Mouse (Mus musculus) forebrain, embryonic 16.5 days (tissue): Measurements from ENCODE around the gene Usp39. TPM values are rescaled to one million over a fixed set of nuclear protein-coding genes. Genes with fewer than 3 reads are reported as not detected.

ENCODE experiments used
- ATAC-seq: fragments of 200-750 bp; cut with Nextera tagmentation; 2 replicates; pipeline ENCODE4 v1.8.0; 2017; ENCODE audit warnings: mild to moderate bottlenecking, moderate library complexity
- H3K27ac ChIP-seq: fragments of 300-500 bp; sonication (generic); 2 replicates; pipeline ENCODE4 v1.5.1; 2014; ENCODE audit warnings: low read length, control low read depth
- H3K27me3 ChIP-seq: fragments of 300-500 bp; sonication (generic); replicated peaks from 2 replicates; pipeline ENCODE4 v1.6.1; 2014; ENCODE audit warnings: low read length; ENCODE audit not compliant: control insufficient read depth, insufficient read depth
- H3K36me3 ChIP-seq: fragments of 300-500 bp; sonication (generic); 2 replicates; pipeline ENCODE4 v1.6.1; 2014; ENCODE audit not compliant: control insufficient read depth, insufficient read depth
- H3K4me1 ChIP-seq: fragments of 300-500 bp; sonication (generic); replicated peaks from 2 replicates; pipeline ENCODE4 v1.6.1; 2014; ENCODE audit warnings: low read length; ENCODE audit not compliant: control insufficient read depth, insufficient read depth
- H3K4me2 ChIP-seq: fragments of 300-500 bp; sonication (generic); 2 replicates; pipeline ENCODE4 v1.6.1; 2014; ENCODE audit warnings: mild to moderate bottlenecking, low read length, control low read depth
- H3K4me3 ChIP-seq: fragments of 300-500 bp; sonication (generic); replicated peaks from 2 replicates; pipeline ENCODE4 v1.5.1; 2014; ENCODE audit warnings: mild to moderate bottlenecking, low read length, control low read depth
- H3K9ac ChIP-seq: fragments of 300-500 bp; sonication (generic); replicated peaks from 2 replicates; pipeline ENCODE4 v1.6.1; 2014; ENCODE audit warnings: low read depth, low read length, control low read depth
- H3K9me3 ChIP-seq: fragments of 300-500 bp; sonication (generic); 2 replicates; pipeline ENCODE4 v1.6.1; 2016; ENCODE audit warnings: low read length; ENCODE audit not compliant: control insufficient read depth
- WGBS: fragments of 180-500 bp; shearing (Covaris S2); extraction: QIAGEN DNeasy Blood & Tissue Kit; methylation state at CpG from one replicate; pipeline ENCODE4 v1.1.7; 2014; 5-methylcytosine and 5-hydroxymethylcytosine counted together
- polyA plus RNA-seq: library from polyadenylated mRNA; unstranded; fragments of >200 nt; fragmentation: Nextera tagmentation; extraction: Ambion mirVana; gene quantifications from 2 replicates; pipeline ENCODE4 v1.2.1, GENCODE M21; 2015

Usp39 gene
- polyA plus RNA-seq, 1 experiment from 2014 or later: 48.5 TPM

DNA sequence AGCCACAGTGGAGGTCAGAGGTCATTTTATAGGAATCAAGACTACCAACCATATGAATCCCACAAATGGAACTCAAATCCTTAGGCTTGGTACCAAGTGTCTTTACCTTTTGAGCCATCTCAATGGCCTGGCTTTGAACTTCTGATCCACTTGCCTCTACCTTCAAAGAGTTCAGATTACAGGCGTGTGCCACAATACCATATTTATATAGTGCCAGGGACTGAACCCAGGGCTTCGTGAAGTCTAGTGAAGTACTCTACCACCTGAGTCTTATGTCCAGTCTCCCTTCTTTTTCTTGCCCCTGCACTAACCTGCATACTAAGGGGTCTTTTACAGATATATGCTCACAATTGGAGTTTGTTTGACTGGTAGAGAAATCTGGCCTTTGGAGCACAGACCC is 41.6 kb upstream of the Usp39 start:
- no peak for ATAC-seq
- WGBS: 86% methylated on average over 2 of the region's 2 CpGs

GRCm38 (mm10) chr6:72385258-72385657 is 40.3 kb upstream of the Usp39 start:
- Histone ChIP-seq H3K9ac (no peak overlapping the region), H3K27me3 (peaks cover 7% of the 10 kb centered on the region), H3K27ac (no peak overlapping the region), H3K9me3 (no peaks in the 10 kb centered on the region), H3K4me1 (peaks cover 8% of the 10 kb centered on the region), H3K36me3 (no peaks in the 10 kb centered on the region), H3K4me3 (no peak overlapping the region), H3K4me2 (no peak overlapping the region)
- ATAC-seq: no peak
- 89% methylated on average over 4 of the region's 4 CpGs for WGBS

More for the DNA sequence above, 41.6 kb upstream of the Usp39 start:
- no peaks in the 10 kb centered on the region for H3K9me3 ChIP-seq
- H3K36me3 ChIP-seq: no peaks in the 10 kb centered on the region
- no peak overlapping the region for H3K9ac ChIP-seq
- H3K4me1 ChIP-seq: peaks cover 11% of the 10 kb centered on the region
- no peak overlapping the region for H3K4me2 ChIP-seq
- H3K27me3 ChIP-seq: peaks cover 1% of the 10 kb centered on the region; the same call in 1 of the 2 replicates
- H3K4me3 ChIP-seq: no peak overlapping the region
- no peak overlapping the region for H3K27ac ChIP-seq

DNA sequence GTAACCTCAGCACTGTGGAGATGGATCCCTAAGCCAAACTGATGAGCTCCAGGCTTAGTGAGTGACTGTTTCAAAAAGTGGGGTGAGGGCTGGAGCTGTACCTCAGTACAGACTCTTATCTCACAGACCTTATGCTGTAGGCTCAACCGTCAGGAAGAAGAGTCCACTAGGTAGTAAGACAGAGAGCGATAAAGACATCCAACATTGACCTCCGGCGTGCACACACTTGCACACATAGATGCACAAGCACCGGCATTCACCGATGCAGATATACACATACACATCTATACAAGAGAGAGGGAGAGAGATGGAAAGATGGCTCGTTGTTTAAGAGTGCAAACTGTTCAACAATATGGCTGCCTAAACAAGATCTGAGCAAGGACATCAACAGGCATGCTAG is 39.0 kb upstream of the Usp39 start:
- Histone ChIP-seq H3K4me2 (no peak overlapping the region), H3K9ac (no peak overlapping the region), H3K4me1 (no peaks in the 10 kb centered on the region; the same call in 1 of the 2 replicates), H3K36me3 (no peaks in the 10 kb centered on the region), H3K9me3 (no peaks in the 10 kb centered on the region), H3K27me3 (peaks cover 19% of the 10 kb centered on the region), H3K27ac (no peak overlapping the region), H3K4me3 (no peak overlapping the region)
- ATAC-seq: no peak
- 94% methylated on average over 7 of the region's 7 CpGs for WGBS

GRCm38 (mm10) chr6:72383142-72383820 is 38.3 kb upstream of the Usp39 start:
- H3K36me3 ChIP-seq: no peaks in the 10 kb centered on the region
- no peak overlapping the region for H3K27ac ChIP-seq
- 83% methylated on average over 6 of the region's 6 CpGs for WGBS
- no peak overlapping the region for H3K4me2 ChIP-seq
- no peak for ATAC-seq
- H3K9ac ChIP-seq: no peak overlapping the region
- no peaks in the 10 kb centered on the region; the same call in 1 of the 2 replicates for H3K4me1 ChIP-seq
- peaks cover 21% of the 10 kb centered on the region for H3K27me3 ChIP-seq
- no peaks in the 10 kb centered on the region for H3K9me3 ChIP-seq
- no peak overlapping the region for H3K4me3 ChIP-seq

GRCm38 (mm10) chr6:72382494-72382893 is 37.5 kb upstream of the Usp39 start:
- H3K27me3 ChIP-seq: peaks cover 21% of the 10 kb centered on the region
- no peak overlapping the region for H3K9ac ChIP-seq
- H3K4me1 ChIP-seq: no peaks in the 10 kb centered on the region; the same call in 1 of the 2 replicates
- H3K4me3 ChIP-seq: no peak overlapping the region
- 89% methylated on average over 6 of the region's 6 CpGs for WGBS
- no peak for ATAC-seq
- H3K9me3 ChIP-seq: no peaks in the 10 kb centered on the region
- H3K4me2 ChIP-seq: no peak overlapping the region
- no peak overlapping the region for H3K27ac ChIP-seq
- no peaks in the 10 kb centered on the region for H3K36me3 ChIP-seq

- Histone ChIP-seq H3K9ac (peak within 1 kb of the TSS; percentile 51), H3K4me2 (peak within 1 kb of the TSS; percentile 59), H3K4me3 (peak within 1 kb of the TSS; percentile 43), H3K27ac (no peak within 1 kb of the TSS), H3K4me1 (no peaks in the 10 kb centered on the region; the same call in 1 of the 2 replicates), H3K27me3 (peaks cover 21% of the 10 kb centered on the region), H3K36me3 (no peaks in the 10 kb centered on the region), H3K9me3 (no peaks in the 10 kb centered on the region)
- ATAC-seq: peak; percentile 58
- 2% methylated on average over 48 of the region's 49 CpGs for WGBS
These were observed 35.3 kb upstream of the Usp39 start, which contains the start of gene Vamp5 for GRCm38 (mm10) chr6:72380131-72380770. Gene Vamp5 (minus strand): TSS chr6:72380468.

GRCm38 (mm10) chr6:72379377-72380130 is 34.6 kb upstream of the Usp39 start:
- no peaks in the 10 kb centered on the region for H3K36me3 ChIP-seq
- 55% methylated on average over 7 of the region's 7 CpGs for WGBS
- H3K27ac ChIP-seq: no peak overlapping the region
- no peak for ATAC-seq
- H3K9ac ChIP-seq: no peak overlapping the region
- peaks cover 21% of the 10 kb centered on the region for H3K27me3 ChIP-seq
- no peaks in the 10 kb centered on the region for H3K9me3 ChIP-seq
- H3K4me3 ChIP-seq: peak overlapping the region; percentile 43
- peak overlapping the region; percentile 59 for H3K4me2 ChIP-seq
- no peaks in the 10 kb centered on the region; the same call in 1 of the 2 replicates for H3K4me1 ChIP-seq

DNA sequence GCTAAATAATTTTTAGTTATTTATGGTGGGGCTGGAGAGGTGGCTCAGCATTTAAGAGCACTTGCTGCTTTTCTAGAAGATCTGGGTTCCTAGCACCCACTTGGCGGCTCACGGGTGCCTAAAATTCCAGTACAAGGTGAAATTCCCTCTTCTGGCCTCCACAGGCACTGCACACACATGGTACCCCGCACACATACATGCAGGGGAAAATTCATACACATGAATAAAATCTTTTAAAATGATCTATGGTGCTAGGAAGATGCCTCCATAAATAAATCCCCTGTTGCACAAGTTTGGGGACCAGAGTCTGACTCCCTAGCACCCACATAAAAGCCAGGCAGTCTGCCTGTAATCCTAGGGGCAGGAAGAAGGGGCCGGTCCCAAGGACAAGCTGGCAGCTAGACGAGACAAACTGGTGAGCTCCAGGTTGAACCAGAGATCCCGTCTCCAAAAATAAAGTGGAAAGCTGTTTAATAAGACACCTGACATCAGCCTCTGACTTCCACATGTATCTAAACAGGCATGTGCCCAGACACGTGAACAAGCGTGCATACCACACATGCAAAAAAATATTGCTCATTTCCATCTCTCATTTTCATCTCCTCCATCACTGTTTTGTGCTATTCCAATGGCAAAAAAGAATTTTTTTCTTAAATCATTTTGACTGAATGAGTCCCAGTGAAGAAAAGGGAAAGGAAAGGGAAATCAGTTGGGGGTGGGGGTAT is 33.7 kb upstream of the Usp39 start:
- no peak overlapping the region for H3K27ac ChIP-seq
- H3K9ac ChIP-seq: no peak overlapping the region
- H3K27me3 ChIP-seq: peaks cover 21% of the 10 kb centered on the region
- H3K36me3 ChIP-seq: no peaks in the 10 kb centered on the region
- H3K9me3 ChIP-seq: no peaks in the 10 kb centered on the region
- no peak for ATAC-seq
- WGBS: 85% methylated on average over 8 of the region's 8 CpGs
- no peak overlapping the region for H3K4me2 ChIP-seq
- no peak overlapping the region for H3K4me3 ChIP-seq
- H3K4me1 ChIP-seq: no peaks in the 10 kb centered on the region; the same call in 1 of the 2 replicates
